Mouse (Mus musculus) forebrain, embryonic 13.5 days (tissue): Measurements from ENCODE around the gene Etfdh. TPM values are rescaled to one million over a fixed set of nuclear protein-coding genes. Genes with fewer than 3 reads are reported as not detected.

Experiments used
- ATAC-seq: fragments of 200-750 bp; cut with Nextera tagmentation; 2 replicates; pipeline ENCODE4 v1.8.0; 2017
- H3K27ac ChIP-seq: fragments of 300-500 bp; sonication (generic); 2 replicates; pipeline ENCODE4 v1.5.1; 2015; ENCODE audit warnings: inconsistent platforms, mild to moderate bottlenecking, moderate library complexity
- H3K27me3 ChIP-seq: fragments of 300-500 bp; sonication (generic); 2 replicates; pipeline ENCODE4 v1.6.1; 2015; ENCODE audit warnings: mild to moderate bottlenecking, inconsistent platforms
- H3K36me3 ChIP-seq: fragments of 300-500 bp; sonication (generic); 2 replicates; pipeline ENCODE4 v1.6.1; 2015; ENCODE audit warnings: mild to moderate bottlenecking, inconsistent platforms; ENCODE audit not compliant: poor library complexity, severe bottlenecking
- H3K4me1 ChIP-seq: fragments of 300-500 bp; sonication (generic); 2 replicates; pipeline ENCODE4 v1.6.1; 2015; ENCODE audit warnings: inconsistent platforms
- H3K4me2 ChIP-seq: fragments of 300-500 bp; sonication (generic); 2 replicates; pipeline ENCODE4 v1.6.1; 2015; ENCODE audit warnings: inconsistent platforms, mild to moderate bottlenecking, moderate library complexity
- H3K4me3 ChIP-seq: fragments of 300-500 bp; sonication (generic); 2 replicates; pipeline ENCODE4 v1.5.1; 2015; ENCODE audit warnings: mild to moderate bottlenecking, inconsistent platforms
- H3K9ac ChIP-seq: fragments of 300-500 bp; sonication (generic); 2 replicates; pipeline ENCODE4 v1.6.1; 2015; ENCODE audit warnings: mild to moderate bottlenecking, inconsistent platforms
- H3K9me3 ChIP-seq: fragments of 300-500 bp; sonication (generic); replicated peaks from 2 replicates; pipeline ENCODE4 v1.6.1; 2016; ENCODE audit warnings: inconsistent platforms
- WGBS: fragments of 180-500 bp; shearing (Covaris S2); methylation state at CpG from one replicate; pipeline ENCODE4 v1.1.7; 2015; 5-methylcytosine and 5-hydroxymethylcytosine counted together
- polyA plus RNA-seq: library from polyadenylated mRNA; unstranded; fragments of >200 nt; fragmentation: Nextera tagmentation; extraction: Ambion mirVana; gene quantifications from 2 replicates; pipeline ENCODE4 v1.2.1, GENCODE M21; 2015

Etfdh gene
- polyA plus RNA-seq: 38.7 and 40.4 TPM in 2 replicates

GRCm38 (mm10) chr3:79629416-79629730 lies at the start of gene Etfdh:
TSS of gene Etfdh (minus strand) at chr3:79629500.
- Histone ChIP-seq H3K4me1 (peaks cover 16% of the 10 kb centered on the region), H3K27ac (peak within 1 kb of the TSS; percentile 80), H3K4me3 (peak within 1 kb of the TSS; percentile 68), H3K9ac (peak within 1 kb of the TSS; percentile 83), H3K9me3 (peaks cover 6% of the 10 kb centered on the region; the same call in 1 of the 2 replicates), H3K36me3 (peaks cover 28% of the 10 kb centered on the region), H3K4me2 (peak within 1 kb of the TSS; percentile 76), H3K27me3 (no peaks in the 10 kb centered on the region)
- WGBS: under 1% methylated on average over 11 of the region's 11 CpGs
- ATAC-seq: peak; percentile 47

GRCm38 (mm10) chr3:79676411-79676810 lies 47.1 kb upstream of the Etfdh start:
- no peak overlapping the region for H3K4me2 ChIP-seq
- no peak overlapping the region for H3K9ac ChIP-seq
- WGBS: 95% methylated on average over 3 of the region's 3 CpGs
- H3K27me3 ChIP-seq: no peaks in the 10 kb centered on the region
- no peaks in the 10 kb centered on the region for H3K36me3 ChIP-seq
- no peak overlapping the region for H3K27ac ChIP-seq
- H3K4me3 ChIP-seq: no peak overlapping the region
- no peaks in the 10 kb centered on the region for H3K4me1 ChIP-seq
- ATAC-seq: no peak
- H3K9me3 ChIP-seq: no peaks in the 10 kb centered on the region

GRCm38 (mm10) chr3:79674641-79675040 lies 45.3 kb upstream of the Etfdh start:
- Histone ChIP-seq H3K9ac (no peak overlapping the region), H3K4me2 (no peak overlapping the region), H3K9me3 (no peaks in the 10 kb centered on the region), H3K27me3 (no peaks in the 10 kb centered on the region), H3K27ac (no peak overlapping the region), H3K4me1 (no peaks in the 10 kb centered on the region), H3K4me3 (no peak overlapping the region), H3K36me3 (no peaks in the 10 kb centered on the region)
- 81% methylated on average over 5 of the region's 5 CpGs for WGBS
- no peak for ATAC-seq

- H3K36me3 ChIP-seq: no peaks in the 10 kb centered on the region
- no peak overlapping the region for H3K4me2 ChIP-seq
- H3K27me3 ChIP-seq: no peaks in the 10 kb centered on the region
- H3K27ac ChIP-seq: no peak overlapping the region
- 11% methylated on average over 4 of the region's 4 CpGs for WGBS
- H3K4me1 ChIP-seq: no peaks in the 10 kb centered on the region
- H3K9ac ChIP-seq: no peak overlapping the region
- no peak overlapping the region for H3K4me3 ChIP-seq
- no peaks in the 10 kb centered on the region for H3K9me3 ChIP-seq
- ATAC-seq: peak; percentile 50; the same call in 1 of the 2 replicates
These were observed 43.8 kb upstream of the Etfdh start for GRCm38 (mm10) chr3:79673082-79673481.

GRCm38 (mm10) chr3:79672188-79672587 lies 42.9 kb upstream of the Etfdh start:
- Histone ChIP-seq H3K4me1 (no peaks in the 10 kb centered on the region), H3K9me3 (no peaks in the 10 kb centered on the region), H3K27ac (no peak overlapping the region), H3K9ac (no peak overlapping the region), H3K4me2 (no peak overlapping the region), H3K27me3 (no peaks in the 10 kb centered on the region), H3K36me3 (no peaks in the 10 kb centered on the region), H3K4me3 (no peak overlapping the region)
- 76% methylated on average over 16 of the region's 16 CpGs for WGBS
- ATAC-seq: no peak

GRCm38 (mm10) chr3:79670556-79670955 lies 41.3 kb upstream of the Etfdh start:
- Histone ChIP-seq H3K36me3 (no peaks in the 10 kb centered on the region), H3K9ac (no peak overlapping the region), H3K4me2 (no peak overlapping the region), H3K9me3 (no peaks in the 10 kb centered on the region), H3K27me3 (no peaks in the 10 kb centered on the region), H3K4me3 (no peak overlapping the region), H3K27ac (no peak overlapping the region), H3K4me1 (no peaks in the 10 kb centered on the region)
- WGBS: 84% methylated on average over 7 of the region's 7 CpGs
- ATAC-seq: no peak

- Histone ChIP-seq H3K27me3 (no peaks in the 10 kb centered on the region), H3K27ac (no peak overlapping the region), H3K36me3 (no peaks in the 10 kb centered on the region), H3K4me1 (no peaks in the 10 kb centered on the region), H3K9ac (no peak overlapping the region), H3K4me2 (no peak overlapping the region), H3K9me3 (no peaks in the 10 kb centered on the region), H3K4me3 (no peak overlapping the region)
- peak; percentile 76 for ATAC-seq
- WGBS: 39% methylated on average over 9 of the region's 9 CpGs
These were observed 35.6 kb upstream of the Etfdh start for GRCm38 (mm10) chr3:79664787-79665408.

GRCm38 (mm10) chr3:79656682-79657081 lies 27.4 kb upstream of the Etfdh start:
- Histone ChIP-seq H3K27me3 (no peaks in the 10 kb centered on the region), H3K4me2 (no peak overlapping the region), H3K27ac (no peak overlapping the region), H3K9ac (no peak overlapping the region), H3K9me3 (no peaks in the 10 kb centered on the region), H3K4me1 (no peaks in the 10 kb centered on the region), H3K4me3 (no peak overlapping the region), H3K36me3 (no peaks in the 10 kb centered on the region)
- no peak for ATAC-seq
- 80% methylated on average over 5 of the region's 5 CpGs for WGBS

- no peaks in the 10 kb centered on the region for H3K36me3 ChIP-seq
- 89% methylated on average over 6 of the region's 6 CpGs for whole genome bisulfite sequencing
These were observed 22.8 kb upstream of the Etfdh start for GRCm38 (mm10) chr3:79652129-79652528.

GRCm38 (mm10) chr3:79628561-79629415 lies 512 bp downstream of the Etfdh start, which contains the start of gene 4930579G24Rik:
TSS of gene 4930579G24Rik (plus strand) at chr3:79629079.
- Histone ChIP-seq H3K27me3 (no peaks in the 10 kb centered on the region), H3K4me3 (peak within 1 kb of the TSS; percentile 68), H3K9ac (peak within 1 kb of the TSS; percentile 83), H3K4me2 (peak within 1 kb of the TSS; percentile 76), H3K4me1 (peaks cover 16% of the 10 kb centered on the region), H3K27ac (peak within 1 kb of the TSS; percentile 80), H3K36me3 (peaks cover 26% of the 10 kb centered on the region), H3K9me3 (peaks cover 6% of the 10 kb centered on the region; the same call in 1 of the 2 replicates)
- ATAC-seq: peak; percentile 99
- WGBS: under 1% methylated on average over 60 of the region's 60 CpGs

More at GRCm38 (mm10) chr3:79652129-79652528, 22.8 kb upstream of the Etfdh start:
- H3K9me3 ChIP-seq: no peaks in the 10 kb centered on the region
- H3K27me3 ChIP-seq: no peaks in the 10 kb centered on the region
- no peak for ATAC-seq
- no peak overlapping the region for H3K4me3 ChIP-seq
- no peak overlapping the region for H3K4me2 ChIP-seq
- no peak overlapping the region for H3K9ac ChIP-seq
- H3K4me1 ChIP-seq: no peaks in the 10 kb centered on the region
- no peak overlapping the region for H3K27ac ChIP-seq

GRCm38 (mm10) chr3:79628182-79628560 lies 1.1 kb downstream of the Etfdh start:
- ATAC-seq: no peak
- WGBS: under 1% methylated on average over 9 of the region's 9 CpGs
- H3K27ac ChIP-seq: peak overlapping the region; percentile 59; the same call in 1 of the 2 replicates
- peaks cover 4% of the 10 kb centered on the region; the same call in 1 of the 2 replicates for H3K9me3 ChIP-seq
- no peaks in the 10 kb centered on the region for H3K27me3 ChIP-seq
- peaks cover 19% of the 10 kb centered on the region for H3K36me3 ChIP-seq
- peak overlapping the region; percentile 68 for H3K4me3 ChIP-seq
- H3K4me1 ChIP-seq: peaks cover 16% of the 10 kb centered on the region
- H3K9ac ChIP-seq: peak overlapping the region; percentile 75
- H3K4me2 ChIP-seq: peak overlapping the region; percentile 76

- Histone ChIP-seq H3K4me2 (peak overlapping the region; percentile 76), H3K27ac (no peak overlapping the region), H3K36me3 (peaks cover 17% of the 10 kb centered on the region), H3K9me3 (no peaks in the 10 kb centered on the region), H3K4me1 (peaks cover 16% of the 10 kb centered on the region), H3K27me3 (no peaks in the 10 kb centered on the region), H3K4me3 (peak overlapping the region; percentile 68), H3K9ac (peak overlapping the region; percentile 75; the same call in 1 of the 2 replicates)
- 30% methylated on average over 10 of the region's 10 CpGs for WGBS
- ATAC-seq: no peak
These were observed 1.7 kb downstream of the Etfdh start for GRCm38 (mm10) chr3:79627484-79628181.
